Mouse (Mus musculus) hematopoietic stem cell, adult 5-6 weeks (primary cell): ENCODE measurements around the gene Areg. TPM values are rescaled to one million over a fixed set of nuclear protein-coding genes. Genes with fewer than 3 reads are reported as not detected.
A peak's percentile ranks its signal among the peaks of the same experiment; 100 is the strongest.

Experiments
- ATAC-seq, 2 experiments: fragments of 125-278 bp in 1 of 2; replicated peaks in 1 of 2; 2 replicates each; pipeline ENCODE4 v1.8.0; 2016 to 2017; ENCODE audit warnings: inconsistent platforms in 2 of 2, mild to moderate bottlenecking in 2 of 2, moderate number of reproducible peaks in 2 of 2, low read depth in 1 of 2, moderate TSS enrichment in 1 of 2; ENCODE audit not compliant: low FRiP score in 2 of 2, poor library complexity in 2 of 2, severe bottlenecking in 2 of 2, insufficient read depth in 1 of 2, low TSS enrichment in 1 of 2
- total RNA-seq: library from RNA; stranded (forward); fragments of 172-1452, 232-1000 nt; gene quantifications from 2 replicates; pipeline ENCODE4 v1.2.3, GENCODE M21; 2017

Gene Areg
- total RNA-seq, result 0.81 TPM in 1 of 2 replicates, not detected in the other

DNA sequence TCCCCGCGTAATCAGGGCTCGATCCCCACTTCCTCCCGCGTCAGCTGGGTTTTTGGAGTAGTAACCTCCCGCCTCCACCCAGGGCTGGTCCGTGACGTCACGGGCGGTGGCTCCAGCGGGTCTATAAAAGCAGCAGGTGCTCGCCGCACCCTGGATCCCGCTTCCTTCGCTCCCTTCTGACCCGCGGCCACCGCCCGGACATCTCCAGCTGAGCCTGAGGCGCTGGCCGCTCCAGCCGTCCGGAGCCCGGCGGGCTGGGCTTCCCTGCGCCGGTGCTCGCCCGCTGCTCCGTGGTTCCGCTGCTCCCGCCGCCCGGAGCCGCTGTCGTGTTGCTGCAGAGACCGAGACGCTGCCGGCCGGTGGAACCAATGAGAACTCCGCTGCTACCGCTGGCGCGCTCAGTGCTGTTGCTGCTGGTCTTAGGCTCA is at the start of gene Areg:
TSS of gene Areg (plus strand) at position 154 of the 428 bp plus-strand sequence.
- ATAC-seq, result peak; percentile 75 to 83

DNA sequence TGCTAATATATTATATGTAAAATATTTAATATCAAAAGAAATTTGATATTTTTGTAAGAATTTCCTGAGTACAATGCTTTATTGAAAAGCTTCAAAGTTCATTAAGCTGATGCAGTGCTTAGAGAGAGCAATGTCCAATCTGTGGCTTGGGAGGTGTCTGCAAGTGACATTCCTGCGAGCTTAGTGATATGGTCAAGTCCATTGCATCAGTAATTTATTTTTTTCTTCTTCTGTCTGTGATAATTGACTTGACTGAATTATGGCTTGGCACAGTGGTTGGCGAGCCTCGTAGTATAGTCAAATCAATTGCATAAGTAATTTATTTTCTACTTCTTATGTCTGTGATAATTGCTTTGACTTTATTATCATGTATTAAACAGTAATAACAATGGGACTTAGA is 49.1 kb upstream of the Areg start:
- ATAC-seq, result no peak

DNA sequence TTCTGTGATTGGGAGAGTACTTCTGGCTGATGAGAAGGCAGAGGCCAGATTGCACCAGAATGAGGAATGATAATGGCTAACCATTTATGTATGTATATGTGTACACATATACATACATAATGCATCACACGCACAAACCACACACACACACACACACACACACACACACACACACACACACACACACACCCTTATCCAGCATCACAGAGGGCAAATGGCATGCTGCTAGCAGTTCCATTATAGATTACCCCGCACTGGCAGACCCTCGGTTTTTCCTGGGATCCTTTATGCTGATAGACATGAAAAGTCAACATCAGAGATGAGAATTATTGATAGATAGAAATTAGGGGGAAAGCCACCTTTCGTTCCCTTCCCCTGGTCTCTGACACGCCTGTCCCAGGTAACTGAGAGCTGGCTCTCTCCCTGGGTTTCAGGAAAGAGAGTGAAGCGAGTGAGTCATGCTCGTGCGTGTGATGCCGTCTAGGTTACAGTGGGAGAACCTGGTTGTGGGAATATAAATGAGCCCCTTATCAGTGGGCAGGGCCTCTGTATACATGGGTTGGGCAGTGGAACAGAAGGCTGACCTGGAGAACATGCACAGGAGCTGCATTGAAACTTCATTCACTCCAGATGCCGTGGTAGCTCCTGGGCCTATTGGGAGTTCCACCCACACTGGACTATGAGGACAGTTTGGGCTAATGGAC is 41.3 kb upstream of the Areg start:
- no peak for ATAC-seq

DNA sequence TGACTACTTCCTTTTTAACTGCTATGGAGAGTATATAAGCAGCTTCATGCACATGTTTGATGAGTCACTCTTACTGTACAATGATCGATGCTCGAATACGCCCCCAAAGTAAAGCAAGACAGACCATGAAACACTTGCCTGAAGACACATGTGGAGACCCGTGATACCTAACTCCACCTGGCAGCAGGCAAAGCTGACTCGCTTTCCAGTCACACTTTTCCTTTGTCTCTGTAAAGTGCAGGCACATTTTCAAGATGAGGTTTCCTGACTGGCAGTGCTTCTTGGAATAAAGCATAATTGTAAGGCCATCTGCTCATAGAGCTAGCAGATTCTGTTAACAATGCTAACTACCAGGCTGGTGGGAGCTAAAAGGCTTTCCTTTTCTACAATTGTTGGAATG is 37.7 kb upstream of the Areg start:
- no peak for ATAC-seq

DNA sequence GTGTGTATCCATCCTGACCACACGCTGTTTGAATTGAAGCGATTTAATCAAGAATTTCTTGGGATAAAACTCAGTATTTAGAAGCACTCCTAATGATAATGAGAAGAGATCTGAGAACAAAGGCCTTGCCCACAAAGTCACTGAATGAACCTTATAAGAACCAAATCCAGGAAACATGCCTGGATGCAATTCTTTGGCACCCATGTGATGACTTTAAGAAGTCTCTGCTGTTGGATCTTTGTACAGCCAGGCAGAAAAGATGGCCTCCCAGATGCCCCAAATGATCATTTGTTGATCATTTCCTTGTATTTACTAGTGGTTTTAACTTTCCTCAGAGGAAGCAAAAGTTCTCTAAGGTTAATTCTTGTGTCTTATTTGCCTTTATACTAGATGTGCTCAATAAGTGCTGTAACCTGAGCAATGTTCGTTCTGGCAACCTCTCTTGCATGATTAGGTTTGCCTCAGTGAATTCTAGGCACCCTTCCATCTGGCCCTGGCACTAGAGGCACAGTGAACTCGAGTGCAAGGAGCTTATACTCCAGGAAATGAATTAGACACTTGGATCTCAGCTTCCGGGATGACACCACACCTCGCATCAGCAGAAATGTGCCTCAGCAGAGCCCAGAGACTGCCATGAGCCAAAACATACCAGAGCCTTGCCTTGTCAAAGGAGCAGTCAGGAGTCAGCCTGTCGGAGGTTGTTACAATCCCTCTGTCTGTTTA is 35.3 kb upstream of the Areg start:
- ATAC-seq, result no peak

DNA sequence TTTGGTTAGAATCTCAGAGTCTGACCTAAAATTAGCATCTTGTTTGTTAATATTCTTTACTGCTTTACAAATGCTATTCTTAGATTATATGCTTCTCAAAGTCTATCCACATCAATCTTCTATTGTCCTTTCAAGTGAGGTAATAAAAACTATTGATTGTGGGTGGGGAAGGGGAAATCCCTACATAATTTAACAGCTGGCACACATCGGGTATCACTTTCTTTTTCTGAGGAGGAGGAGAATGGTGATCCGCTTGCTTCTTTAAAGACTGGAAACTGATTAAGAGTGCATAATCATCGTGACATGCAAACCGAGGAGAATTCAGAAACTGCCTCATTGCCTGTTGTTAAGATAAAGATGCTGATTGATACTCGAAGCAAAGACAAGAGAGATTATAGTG is 33.2 kb upstream of the Areg start:
- no peak for ATAC-seq

DNA sequence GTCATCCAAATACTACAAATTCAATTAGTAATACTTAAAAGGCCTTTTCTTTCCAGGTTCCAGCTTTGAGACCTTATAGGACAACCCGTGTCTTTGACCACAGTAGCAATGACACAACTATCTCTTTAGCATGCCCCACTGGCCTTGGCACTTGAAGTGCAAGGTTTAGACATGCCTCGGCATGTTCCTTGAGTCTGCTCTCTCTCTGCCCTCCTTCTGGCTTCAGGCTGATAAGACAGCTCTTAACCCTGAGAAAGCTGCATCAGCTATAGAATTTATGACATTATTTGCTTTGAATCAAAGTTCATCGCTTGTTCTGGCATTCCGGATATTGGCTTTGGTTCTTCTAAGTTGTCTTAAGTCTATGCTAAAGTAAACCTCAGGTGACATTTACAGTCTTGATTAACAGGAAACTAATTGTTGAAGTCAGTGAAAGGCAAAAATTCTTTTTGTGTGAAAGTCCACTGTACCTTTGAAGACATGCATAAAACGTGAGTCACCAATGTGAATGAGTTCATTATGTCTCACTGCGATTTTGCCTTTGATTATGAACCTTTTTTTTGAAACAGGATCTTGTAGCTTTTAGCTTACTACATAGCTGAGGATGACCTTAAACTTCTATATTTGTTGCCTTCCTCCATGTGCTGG is 29.3 kb upstream of the Areg start:
- no peak for ATAC-seq

DNA sequence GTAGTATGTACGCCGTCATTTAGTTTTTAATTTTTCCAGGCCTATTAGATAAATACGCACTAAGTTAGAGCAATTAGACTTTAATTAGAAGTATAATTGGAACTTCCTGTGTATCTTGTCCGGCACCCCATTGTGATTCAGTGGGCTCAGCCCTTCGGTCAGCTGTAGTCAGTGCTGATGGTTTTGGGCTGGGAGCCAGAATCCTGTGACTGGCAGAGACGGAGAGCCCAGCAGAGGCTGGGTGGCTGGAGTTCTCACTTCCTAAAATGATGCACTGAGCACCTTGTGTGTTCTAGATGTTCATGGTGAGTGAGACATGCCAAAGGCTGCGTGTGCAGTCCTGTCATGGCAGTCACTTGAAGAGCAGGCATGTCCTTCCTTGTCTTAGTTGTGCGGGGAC is 28.4 kb upstream of the Areg start:
- ATAC-seq, result no peak

DNA sequence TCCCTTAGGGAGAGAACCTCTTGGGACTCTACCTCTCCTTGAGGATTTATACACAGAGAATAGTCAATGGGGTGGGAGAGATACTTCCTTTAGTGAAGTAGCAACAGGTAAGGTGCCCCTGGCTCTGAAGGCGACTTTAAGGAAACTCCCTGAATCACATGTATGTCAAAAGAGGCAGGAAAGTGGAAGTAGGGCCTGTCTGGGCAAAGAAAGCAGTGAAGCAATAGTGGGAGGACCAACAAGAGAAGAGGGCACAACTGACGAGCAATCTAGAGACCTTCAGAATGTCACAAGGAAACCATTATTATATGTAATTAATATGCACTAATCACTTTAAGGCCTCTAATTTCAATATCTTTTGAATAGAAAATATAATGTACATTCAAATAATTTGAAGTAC is 25.4 kb upstream of the Areg start:
- ATAC-seq, result no peak

DNA sequence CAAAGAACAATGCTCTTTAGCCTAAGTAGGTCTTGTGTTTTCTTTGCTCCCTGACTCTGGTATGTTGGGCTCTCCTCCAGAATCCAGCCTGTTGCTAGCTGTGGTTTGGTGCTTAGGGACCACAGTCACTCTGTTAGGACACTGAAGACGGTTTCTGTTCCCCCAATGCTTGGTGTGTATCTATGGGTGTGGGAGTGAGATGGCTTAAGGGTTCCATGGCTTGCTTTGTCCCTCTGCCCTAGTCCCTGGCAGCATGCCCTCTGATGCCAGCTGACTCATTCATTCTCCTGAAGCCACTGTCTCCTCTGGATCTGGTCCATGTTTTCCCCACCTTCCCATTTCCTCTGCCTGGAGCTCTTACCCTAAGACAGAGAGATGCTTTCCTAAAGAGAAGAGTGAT is 24.8 kb upstream of the Areg start:
- ATAC-seq, result no peak

DNA sequence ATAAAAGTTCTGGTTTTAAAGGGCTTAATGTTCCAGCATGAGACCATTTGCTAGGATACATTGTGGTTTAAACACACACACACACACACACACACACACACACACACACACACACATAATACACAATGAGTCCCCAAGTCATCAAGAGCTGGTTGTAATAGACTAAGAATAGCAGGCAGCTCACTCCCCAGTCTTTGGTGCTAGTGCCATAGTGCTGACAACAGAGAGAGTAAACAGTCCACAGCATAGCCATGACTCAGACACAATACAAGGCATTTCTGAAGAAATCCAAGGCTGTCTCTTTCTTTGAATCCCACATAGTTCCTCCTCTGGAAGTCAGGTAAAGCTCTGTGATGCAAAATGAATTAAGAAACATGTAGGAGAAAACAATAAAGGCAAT is 20.8 kb upstream of the Areg start:
- no peak for ATAC-seq

DNA sequence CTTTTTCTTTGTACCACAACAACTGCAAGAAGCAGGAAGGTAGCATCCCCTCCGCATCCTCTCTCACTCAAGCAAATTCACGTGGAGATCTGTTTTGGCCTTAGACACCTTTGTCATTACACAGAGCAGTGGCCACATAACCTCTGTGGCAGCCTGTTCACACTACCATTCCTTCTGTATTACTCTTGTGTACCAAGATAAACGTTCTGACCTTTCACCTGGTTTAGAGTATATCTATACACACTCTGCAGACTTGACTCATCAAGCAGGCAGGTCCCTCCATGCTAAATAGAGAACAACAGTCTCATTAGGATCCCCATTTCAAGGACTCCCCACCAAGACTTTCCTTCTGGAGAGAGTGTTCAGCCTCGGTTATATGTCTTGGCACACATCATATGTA is 16.0 kb upstream of the Areg start:
- no peak for ATAC-seq

DNA sequence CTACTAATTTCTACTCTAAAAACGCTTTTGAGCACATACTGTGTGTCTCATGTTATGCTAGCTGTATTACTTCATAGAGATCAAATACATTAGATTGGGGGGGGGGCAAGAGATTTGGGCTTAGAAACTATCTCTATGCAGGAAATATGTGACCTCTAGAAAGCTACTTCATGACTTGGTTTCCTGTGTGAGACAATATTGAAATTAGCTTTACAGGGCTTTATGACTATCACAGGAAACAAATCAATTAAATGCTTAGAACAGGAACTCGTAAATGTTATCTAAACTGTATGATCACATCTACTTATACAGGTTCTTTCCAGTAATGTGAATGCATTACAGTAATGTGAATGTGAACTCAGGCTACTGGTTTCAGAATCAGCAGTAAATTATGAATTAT is 15.3 kb upstream of the Areg start:
- ATAC-seq, result no peak

DNA sequence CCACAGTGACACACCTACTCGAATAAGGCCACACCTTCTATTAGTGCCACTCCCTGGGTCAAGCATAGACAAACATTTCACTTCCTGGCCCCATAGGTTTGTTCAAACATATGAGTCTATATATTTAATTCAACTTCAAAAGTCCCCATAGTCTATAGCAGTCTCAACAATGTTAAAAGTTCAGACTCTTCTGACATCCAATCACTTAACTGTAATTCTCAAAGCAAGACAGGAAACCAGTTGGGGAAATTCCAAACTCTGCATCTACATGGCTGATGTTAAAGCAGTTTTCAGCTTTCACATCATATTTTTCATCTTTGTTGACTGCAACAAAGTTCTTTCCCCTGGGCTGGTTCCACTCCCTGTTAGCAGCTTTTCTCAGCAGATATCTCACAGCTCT is 12.8 kb upstream of the Areg start:
- no peak for ATAC-seq

DNA sequence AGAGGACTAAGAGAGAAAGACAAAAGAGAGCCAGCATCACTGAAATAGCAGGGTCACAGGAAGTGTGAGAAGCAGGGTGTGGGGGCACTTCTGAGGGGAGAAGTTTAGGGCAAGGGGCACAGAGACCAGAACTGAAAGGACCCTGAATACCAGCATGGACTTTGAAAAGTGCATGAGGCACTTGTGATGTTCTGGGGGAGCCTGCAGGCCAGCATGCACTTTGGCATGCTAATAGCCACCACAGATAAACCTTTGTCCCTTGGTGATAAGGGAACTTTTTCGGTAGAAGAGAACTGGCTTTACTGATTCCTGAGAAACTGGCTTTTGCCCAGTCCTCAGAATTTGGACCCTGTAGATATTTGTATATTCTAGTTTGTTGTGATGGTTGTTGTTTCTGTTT is 4.4 kb upstream of the Areg start:
- no peak for ATAC-seq

DNA sequence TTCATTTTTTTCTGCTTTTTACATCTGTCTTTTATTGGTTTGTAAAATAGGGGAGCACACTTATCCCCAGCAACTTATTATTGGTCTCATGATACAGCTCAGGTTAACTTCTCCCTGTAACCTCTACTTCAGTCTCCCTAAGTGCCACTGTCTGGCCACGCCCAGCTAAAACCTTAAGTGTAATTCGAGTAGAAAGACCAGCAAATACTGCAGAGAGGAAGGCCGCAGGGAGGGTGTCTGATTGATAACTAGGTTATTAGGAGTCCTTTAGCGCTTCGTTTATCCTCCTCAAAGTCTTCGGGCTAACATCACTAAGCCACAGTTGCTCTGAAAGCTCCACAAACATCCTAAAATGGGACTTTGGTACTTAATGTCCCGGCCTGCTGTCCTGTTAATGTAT is 429 bp upstream of the Areg start:
- ATAC-seq, result peak; percentile 2 to 28; a peak in 1 of 4 replicates

DNA sequence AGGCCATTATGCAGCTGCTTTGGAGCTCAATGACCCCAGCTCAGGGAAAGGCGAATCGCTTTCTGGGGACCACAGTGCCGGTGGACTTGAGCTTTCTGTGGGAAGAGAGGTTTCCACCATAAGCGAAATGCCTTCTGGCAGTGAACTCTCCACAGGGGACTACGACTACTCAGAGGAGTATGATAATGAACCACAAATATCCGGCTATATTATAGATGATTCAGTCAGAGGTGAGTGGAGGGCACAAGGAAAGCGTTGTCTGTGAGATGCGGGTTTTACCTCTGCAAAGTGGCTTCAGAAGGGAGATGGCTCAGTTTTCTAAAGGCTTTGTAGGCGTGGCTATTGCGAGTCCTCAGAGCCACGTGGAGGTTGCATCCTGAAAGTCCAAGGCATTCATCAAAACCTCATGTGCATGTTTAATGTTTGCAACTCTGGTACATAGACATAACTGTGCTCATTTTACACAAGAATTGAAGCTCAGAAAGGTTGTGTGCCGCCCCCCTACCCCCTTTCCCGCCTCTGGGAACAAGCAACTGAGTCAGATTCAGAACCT is 1.6 kb downstream of the Areg start:
- no peak for ATAC-seq

DNA sequence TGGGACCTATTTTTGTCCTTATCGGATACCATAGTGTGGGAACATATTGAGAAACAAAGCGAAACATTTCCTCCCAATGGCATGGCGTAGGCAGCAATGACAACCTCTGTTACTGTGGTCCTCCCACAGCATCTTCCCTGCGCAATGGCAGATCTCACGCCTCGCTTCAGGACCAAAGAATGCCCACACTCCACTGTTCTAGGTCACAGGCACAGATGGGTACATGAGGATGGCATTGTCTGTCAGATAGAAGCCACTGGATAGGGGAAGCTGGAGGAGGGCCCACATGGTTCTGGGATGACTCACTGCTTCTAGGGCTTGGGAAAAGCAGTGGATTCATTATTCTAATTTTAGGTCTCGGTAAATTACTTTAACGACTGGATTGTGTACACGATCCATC is 5.6 kb downstream of the Areg start:
- ATAC-seq, result no peak
